Comparison of ENCODE assay signal across 28 mouse cellular contexts in genomic region chr10:39582385-39582784, GRCm38 (mm10). TPM values are rescaled to one million over a fixed set of nuclear protein-coding genes. Genes with fewer than 3 reads are reported as not detected.
DNase-seq lines count a peak whose midpoint lies in the region; ATAC-seq lines count a peak whose summit lies in the region.
"Had no signal": no experiment of that assay in that cellular context is flagged by ENCODE, and none has a peak within 500 bp of the region (broad histone marks: within the 10 kb centered on the region; RNA-seq: fewer than 3 reads in every experiment).

No protein-coding gene starts in this region.

- 85% methylated on average over 2 of the region's 2 CpGs for WGBS in intestine, embryonic 15.5 days
- 83% methylated on average over 2 of the region's 2 CpGs for WGBS in intestine, embryonic 16.5 days

- no peak overlapping the region for H3K4me2 ChIP-seq in intestine, embryonic 15.5 days (replicated peaks)
- no peak overlapping the region for H3K4me2 ChIP-seq in intestine, embryonic 16.5 days (ENCODE audit: low read depth, low read length)
- H3K4me2 ChIP-seq: embryonic facial prominence, embryonic 12.5 days; heart, embryonic 13.5 days; hindbrain, embryonic 13.5 days had no signal

- no peaks in the 10 kb centered on the region for H3K9me3 ChIP-seq in intestine, embryonic 15.5 days
- no peaks in the 10 kb centered on the region for H3K9me3 ChIP-seq in intestine, embryonic 16.5 days (ENCODE audit: control insufficient read depth, low read length)
- H3K9me3 ChIP-seq: embryonic facial prominence, embryonic 12.5 days; heart, embryonic 10.5 days; heart, embryonic 13.5 days; hindbrain, embryonic 10.5 days; hindbrain, embryonic 13.5 days had no signal

- 0 out of 2 replicates have a peak, but pooled peaks have one; percentile 34 for ATAC-seq in intestine, embryonic 15.5 days
- no peak; the same call in 1 of the 2 replicates for ATAC-seq in intestine, embryonic 16.5 days
- ATAC-seq in megakaryocyte, adult 5-6 weeks (ENCODE audit: poor library complexity, severe bottlenecking): no peak
- ATAC-seq: CD4-positive, CD25-positive, alpha-beta regulatory T cell, adult 4 months; forebrain, embryonic 14.5 days; forebrain, postnatal 0 days; hindbrain, embryonic 16.5 days; intestine, postnatal 0 days had no signal

- H3K4me3 ChIP-seq in intestine, embryonic 15.5 days (replicated peaks): no peak overlapping the region
- H3K4me3 ChIP-seq in intestine, embryonic 16.5 days (ENCODE audit: low read length): no peak overlapping the region
- H3K4me3 ChIP-seq: embryonic facial prominence, embryonic 12.5 days; gastrocnemius, adult 2 months; heart, adult 2 months; heart, embryonic 10.5 days; heart, embryonic 13.5 days; hindbrain, embryonic 10.5 days; hindbrain, embryonic 13.5 days had no signal

- H3K27me3 ChIP-seq in intestine, embryonic 15.5 days (replicated peaks): no peaks in the 10 kb centered on the region
- H3K27me3 ChIP-seq in intestine, embryonic 16.5 days (replicated peaks; ENCODE audit: control insufficient read depth, insufficient read depth, low read length): no peaks in the 10 kb centered on the region
- H3K27me3 ChIP-seq: embryonic facial prominence, embryonic 12.5 days; heart, embryonic 13.5 days; hindbrain, embryonic 13.5 days had no signal

- no peaks in the 10 kb centered on the region for H3K36me3 ChIP-seq in intestine, embryonic 15.5 days
- no peaks in the 10 kb centered on the region for H3K36me3 ChIP-seq in intestine, embryonic 16.5 days (ENCODE audit: control insufficient read depth, insufficient read depth, low read length)
- H3K36me3 ChIP-seq: embryonic facial prominence, embryonic 12.5 days; heart, embryonic 10.5 days; heart, embryonic 13.5 days; hindbrain, embryonic 10.5 days; hindbrain, embryonic 13.5 days had no signal

- no peak overlapping the region for H3K27ac ChIP-seq in intestine, embryonic 15.5 days
- H3K27ac ChIP-seq in intestine, embryonic 16.5 days (ENCODE audit: low read length): no peak overlapping the region
- H3K27ac ChIP-seq: embryonic facial prominence, embryonic 12.5 days; gastrocnemius, adult 2 months; heart, adult 2 months; heart, embryonic 10.5 days; heart, embryonic 13.5 days; hindbrain, embryonic 10.5 days; hindbrain, embryonic 13.5 days had no signal

- H3K9ac ChIP-seq in intestine, embryonic 15.5 days: no peak overlapping the region
- H3K9ac ChIP-seq in intestine, embryonic 16.5 days (ENCODE audit: low read depth, low read length): no peak overlapping the region
- H3K9ac ChIP-seq: embryonic facial prominence, embryonic 12.5 days; forebrain, postnatal 0 days; heart, embryonic 13.5 days; hindbrain, embryonic 13.5 days had no signal

- peak; percentile 17 for DNase-seq in 416B (ENCODE audit: low read depth)
- DNase-seq in R1 (ENCODE audit: low read depth, low spot score): peak; percentile 73
- peak; percentile 40 for DNase-seq in fat pad, adult 2 months (ENCODE audit: extremely low read depth, low read depth, low spot score)
- no peak for DNase-seq in heart, adult 11 months
- no peak for DNase-seq in layer of hippocampus, postnatal 36 days
- DNase-seq: adrenal gland, adult 8-10 months; adrenal gland, postnatal 25 days; cerebellum, adult 11-12 months; cerebellum, adult 9-10 months; cerebellum, postnatal 14 days; forebrain, postnatal 0 days; gastrocnemius, adult 2 months; gastrocnemius, postnatal 14 days; heart, adult 2 months; heart, postnatal 14 days; kidney, adult 8-10 months had no signal

- H3K4me1 ChIP-seq in intestine, embryonic 15.5 days (replicated peaks): no peaks in the 10 kb centered on the region
- H3K4me1 ChIP-seq in intestine, embryonic 16.5 days (ENCODE audit: control insufficient read depth, insufficient read depth, low read length): peaks cover 4% of the 10 kb centered on the region

RNA-seq across cellular contexts. Expression of gene Traf3ip2, which starts 30.3 kb away (rescaled TPM):
- polyA plus RNA-seq in intestine, embryonic 15.5 days (2015; fragmentation: Nextera tagmentation; extraction: Ambion mirVana): 25.8 and 29.4 TPM in 2 replicates
- polyA plus RNA-seq in intestine, embryonic 16.5 days (2015; fragmentation: Nextera tagmentation; extraction: Ambion mirVana): 28.0 and 33.4 TPM in 2 replicates
- total RNA-seq in megakaryocyte, adult 5-6 weeks (2015): 8.8 and 12.3 TPM in 2 replicates
- total RNA-seq in megakaryocyte, adult 5-6 weeks (2017): 1.7 and 2.9 TPM in 2 replicates
- total RNA-seq in layer of hippocampus, postnatal 36 days (2021): 1 to 10 TPM; 2.1 to 2.5 TPM

Comparison
In these comparisons a context has a peak if more than half of its experiments do, and no peak if none do; other contexts are left out.
1. DNase-seq: peak in 416B (single experiment), R1 (single experiment) and fat pad, adult 2 months (single experiment); none in heart, adult 11 months (single experiment) and layer of hippocampus, postnatal 36 days (0 of 2).